Mouse (Mus musculus): ENCODE results near the gene Cyth1. TPM values are rescaled to one million over a fixed set of nuclear protein-coding genes. Genes with fewer than 3 reads are reported as not detected.

Gene Cyth1
- polyA plus RNA-seq, 1 experiment = 89.8 TPM

DNA sequence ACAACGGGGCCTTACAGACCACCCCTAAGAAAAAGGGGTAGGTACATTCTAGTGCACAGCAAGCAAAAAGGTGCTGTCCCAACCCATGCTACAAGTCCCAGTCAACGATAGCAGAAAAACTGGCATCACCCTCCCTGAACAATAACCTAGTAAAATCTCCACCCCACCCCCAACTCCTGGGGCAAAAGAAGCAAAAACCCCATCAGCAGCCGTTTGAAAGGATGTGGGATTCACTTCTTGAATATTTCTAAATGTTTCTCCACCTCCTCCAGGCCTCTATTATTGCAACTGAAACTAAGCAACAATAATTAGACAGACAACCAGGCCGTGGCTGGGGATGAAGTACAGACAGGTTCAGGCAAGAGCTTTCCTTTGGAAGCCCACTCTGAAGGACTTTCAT, 8.0 kb downstream of the Cyth1 start:
- TF ChIP-seq CTCF (IDR thresholded peaks at IDR 0.05; ENCODE audit: borderline replicate concordance, insufficient read depth, low read depth, low read length) (no peak), POLR2A (IDR thresholded peaks at IDR 0.05; ENCODE audit: borderline replicate concordance, insufficient read depth, low read length) (no peak)

DNA sequence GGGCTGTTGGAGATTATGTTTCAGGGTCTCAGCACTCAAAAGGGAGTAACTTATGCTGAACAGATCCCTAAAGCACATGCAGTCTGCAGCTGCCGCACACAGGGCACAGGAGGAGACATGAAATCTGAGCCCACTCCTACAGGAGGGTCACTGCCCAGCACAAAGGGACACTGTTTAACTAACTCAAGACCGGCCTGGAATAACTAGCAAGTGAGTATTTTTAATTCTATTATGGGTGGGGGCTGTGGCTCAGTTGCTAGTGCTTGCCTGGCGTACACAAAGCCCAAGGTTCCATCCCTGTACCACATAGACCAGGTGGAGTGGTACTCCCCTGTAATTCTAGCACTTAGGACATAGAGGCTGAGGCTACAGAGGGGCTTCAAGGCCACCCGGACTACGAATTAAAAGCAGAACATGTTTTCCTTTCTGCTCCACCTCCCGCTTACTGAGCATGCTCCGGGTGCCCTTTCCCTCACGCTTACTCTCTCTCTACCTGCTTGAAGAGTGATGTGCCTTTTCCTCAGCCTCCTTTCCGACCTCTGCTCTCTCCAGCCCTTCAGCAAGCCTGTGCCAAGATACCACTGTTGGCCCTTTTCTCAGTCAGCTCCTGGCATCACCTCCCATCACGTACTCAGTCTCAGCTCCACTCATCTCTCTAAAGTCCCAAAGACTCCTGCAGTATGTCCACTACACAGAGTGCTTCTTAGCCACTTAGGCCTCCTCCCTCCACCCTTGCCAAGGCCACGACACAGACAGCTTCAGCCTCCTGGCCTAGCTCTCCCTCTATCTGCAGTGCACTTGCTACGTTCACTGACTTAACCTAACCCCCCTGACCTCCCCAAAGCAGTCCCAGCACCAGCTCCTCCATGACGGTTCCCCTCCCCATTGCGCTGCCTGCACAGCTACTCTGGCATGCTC, 8.9 kb downstream of the Cyth1 start:
- no peak for DNase-seq
- Histone ChIP-seq H3K27ac (ENCODE audit: insufficient read depth, low read length) (no peak overlapping the region), H3K27me3 (ENCODE audit: control insufficient read depth, insufficient read depth, low read length) (no peaks in the 10 kb centered on the region), H3K4me3 (replicated peaks; ENCODE audit: insufficient read depth, low read depth, low read length) (no peak overlapping the region), H3K4me1 (ENCODE audit: control insufficient read depth, insufficient read depth, low read length) (peaks cover 27% of the 10 kb centered on the region)
- WGBS = 55% methylated on average over 14 of the region's 14 CpGs
- TF ChIP-seq POLR2A (IDR thresholded peaks at IDR 0.05; ENCODE audit: borderline replicate concordance, insufficient read depth, low read length) (no peak), CTCF (IDR thresholded peaks at IDR 0.05; ENCODE audit: borderline replicate concordance, insufficient read depth, low read depth, low read length) (no peak)

More for the DNA sequence above, 8.0 kb downstream of the Cyth1 start:
- Histone ChIP-seq H3K27me3 (ENCODE audit: control insufficient read depth, insufficient read depth, low read length) (no peaks in the 10 kb centered on the region), H3K27ac (ENCODE audit: insufficient read depth, low read length) (no peak overlapping the region), H3K4me1 (ENCODE audit: control insufficient read depth, insufficient read depth, low read length) (peaks cover 27% of the 10 kb centered on the region), H3K4me3 (replicated peaks; ENCODE audit: insufficient read depth, low read depth, low read length) (no peak overlapping the region)
- DNase-seq = no peak
- WGBS = 77% methylated on average over 4 of the region's 4 CpGs

DNA sequence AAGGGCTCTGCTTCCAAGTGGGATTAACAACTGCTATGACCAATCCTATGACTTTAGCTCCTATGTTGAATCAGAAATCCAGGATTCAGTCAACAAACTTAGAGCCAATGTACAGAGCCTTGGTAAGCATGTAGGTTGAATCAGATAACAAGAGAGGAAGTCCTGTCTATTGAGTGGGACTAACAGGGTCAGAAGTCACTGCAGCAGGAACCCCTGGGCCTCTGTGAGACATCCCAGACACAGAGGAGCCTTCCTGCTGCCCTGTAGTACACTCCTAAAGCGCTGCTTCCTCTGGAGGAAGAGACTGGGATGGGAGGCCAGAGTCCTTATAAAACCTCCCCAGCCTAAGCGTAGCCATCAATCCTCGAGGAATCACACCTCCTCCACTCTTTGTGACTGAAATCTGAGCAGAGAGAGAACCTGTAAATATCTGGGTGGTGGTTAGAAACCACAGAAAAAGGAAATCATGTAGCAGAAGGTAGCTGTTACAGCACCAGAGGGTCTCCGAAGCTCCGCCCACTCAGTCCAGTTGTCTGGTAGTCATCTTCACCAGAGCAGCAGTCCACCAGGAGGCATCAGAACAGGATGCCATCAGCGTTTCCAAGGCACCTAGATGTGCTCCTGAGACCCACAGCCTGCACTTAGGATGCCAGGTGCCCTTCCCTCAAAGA, 11.7 kb downstream of the Cyth1 start:
- Histone ChIP-seq H3K4me1 (ENCODE audit: control insufficient read depth, insufficient read depth, low read length) (peaks cover 16% of the 10 kb centered on the region), H3K27me3 (ENCODE audit: control insufficient read depth, insufficient read depth, low read length) (no peaks in the 10 kb centered on the region), H3K27ac (ENCODE audit: insufficient read depth, low read length) (no peak overlapping the region), H3K4me3 (replicated peaks; ENCODE audit: insufficient read depth, low read depth, low read length) (no peak overlapping the region)
- DNase-seq = no peak
- no peak for TF ChIP-seq CTCF (IDR thresholded peaks at IDR 0.05; ENCODE audit: borderline replicate concordance, insufficient read depth, low read depth, low read length)
- TF ChIP-seq POLR2A (IDR thresholded peaks at IDR 0.05; ENCODE audit: borderline replicate concordance, insufficient read depth, low read length) = no peak
- 79% methylated on average over 6 of the region's 6 CpGs for WGBS

DNA sequence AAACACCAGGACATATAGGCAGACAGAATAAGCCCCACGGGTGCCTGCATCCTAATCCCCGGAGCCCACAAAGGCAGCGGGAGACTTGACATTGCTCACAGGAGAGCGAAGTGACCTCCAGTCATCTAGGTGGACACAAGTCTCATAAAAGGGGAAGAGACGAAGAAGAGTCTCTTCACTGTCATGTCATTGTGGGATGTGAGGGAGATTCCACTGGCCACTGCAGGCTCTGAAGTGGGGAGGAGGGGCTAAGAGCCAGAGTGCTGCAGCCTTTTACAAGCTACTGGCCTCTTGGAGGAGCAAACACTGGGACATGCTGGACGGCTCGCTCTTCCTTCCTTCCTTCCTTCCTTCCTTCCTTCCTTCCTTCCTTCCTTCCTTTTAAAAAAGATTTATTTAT, 13.5 kb downstream of the Cyth1 start:
- no peak overlapping the region for H3K4me3 ChIP-seq (replicated peaks; ENCODE audit: insufficient read depth, low read depth, low read length)
- WGBS = 86% methylated on average over 7 of the region's 7 CpGs
- H3K4me1 ChIP-seq (ENCODE audit: control insufficient read depth, insufficient read depth, low read length) = peaks cover 13% of the 10 kb centered on the region
- H3K27ac ChIP-seq (ENCODE audit: insufficient read depth, low read length) = peak overlapping the region; percentile 49; the same call in 1 of the 2 replicates
- no peak for DNase-seq
- H3K27me3 ChIP-seq (ENCODE audit: control insufficient read depth, insufficient read depth, low read length) = no peaks in the 10 kb centered on the region
- TF ChIP-seq CTCF (IDR thresholded peaks at IDR 0.05; ENCODE audit: borderline replicate concordance, insufficient read depth, low read depth, low read length) (no peak), POLR2A (IDR thresholded peaks at IDR 0.05; ENCODE audit: borderline replicate concordance, insufficient read depth, low read length) (no peak)

DNA sequence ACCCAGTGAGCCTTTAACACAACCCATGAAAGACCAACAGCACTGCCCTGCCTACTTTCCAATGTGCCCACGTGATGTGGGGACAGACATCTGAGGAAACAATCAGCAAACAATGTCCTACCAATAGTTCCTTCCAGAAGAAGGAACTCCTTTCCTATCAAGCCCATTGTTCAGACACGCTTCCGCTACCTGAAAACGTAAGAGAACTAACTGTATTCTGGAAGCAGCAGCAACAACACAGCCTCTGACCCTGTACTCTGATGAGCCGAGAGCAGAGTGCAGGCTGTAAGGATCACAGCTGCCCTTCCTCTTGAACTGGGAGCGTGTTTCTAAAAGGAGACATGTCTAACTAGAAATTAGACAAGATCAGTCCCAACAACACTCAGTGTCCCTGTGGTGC, 13.9 kb downstream of the Cyth1 start:
- H3K27me3 ChIP-seq (ENCODE audit: control insufficient read depth, insufficient read depth, low read length) = no peaks in the 10 kb centered on the region
- H3K4me1 ChIP-seq (ENCODE audit: control insufficient read depth, insufficient read depth, low read length) = peaks cover 8% of the 10 kb centered on the region
- DNase-seq = no peak
- peak overlapping the region; percentile 49; the same call in 1 of the 2 replicates for H3K27ac ChIP-seq (ENCODE audit: insufficient read depth, low read length)
- WGBS = 90% methylated on average over 6 of the region's 6 CpGs
- H3K4me3 ChIP-seq (replicated peaks; ENCODE audit: insufficient read depth, low read depth, low read length) = no peak overlapping the region
- TF ChIP-seq CTCF (IDR thresholded peaks at IDR 0.05; ENCODE audit: borderline replicate concordance, insufficient read depth, low read depth, low read length) = no peak

DNA sequence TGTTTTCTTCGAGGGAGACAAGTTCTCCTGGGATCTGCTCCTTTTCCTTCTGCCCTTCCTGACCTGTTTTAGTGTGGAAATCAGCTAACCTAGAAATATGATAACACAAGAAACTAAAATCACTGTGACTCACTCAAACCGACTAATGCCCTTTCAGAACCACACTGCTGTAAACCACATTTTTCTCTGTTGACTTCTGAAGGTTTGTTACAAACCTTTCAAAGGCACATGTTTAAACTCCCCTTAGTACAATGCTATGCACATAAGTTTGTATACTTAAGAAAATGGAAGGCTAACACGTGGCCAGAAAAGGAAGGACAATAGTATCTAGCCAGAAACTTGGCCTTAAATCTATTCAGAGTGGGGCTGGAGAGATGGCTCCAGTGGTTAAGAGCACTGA, 14.5 kb downstream of the Cyth1 start:
- TF ChIP-seq POLR2A (IDR thresholded peaks at IDR 0.05; ENCODE audit: borderline replicate concordance, insufficient read depth, low read length) (no peak), CTCF (IDR thresholded peaks at IDR 0.05; ENCODE audit: borderline replicate concordance, insufficient read depth, low read depth, low read length) (no peak)
- H3K27me3 ChIP-seq (ENCODE audit: control insufficient read depth, insufficient read depth, low read length) = no peaks in the 10 kb centered on the region
- WGBS = 74% methylated on average over 3 of the region's 3 CpGs

DNA sequence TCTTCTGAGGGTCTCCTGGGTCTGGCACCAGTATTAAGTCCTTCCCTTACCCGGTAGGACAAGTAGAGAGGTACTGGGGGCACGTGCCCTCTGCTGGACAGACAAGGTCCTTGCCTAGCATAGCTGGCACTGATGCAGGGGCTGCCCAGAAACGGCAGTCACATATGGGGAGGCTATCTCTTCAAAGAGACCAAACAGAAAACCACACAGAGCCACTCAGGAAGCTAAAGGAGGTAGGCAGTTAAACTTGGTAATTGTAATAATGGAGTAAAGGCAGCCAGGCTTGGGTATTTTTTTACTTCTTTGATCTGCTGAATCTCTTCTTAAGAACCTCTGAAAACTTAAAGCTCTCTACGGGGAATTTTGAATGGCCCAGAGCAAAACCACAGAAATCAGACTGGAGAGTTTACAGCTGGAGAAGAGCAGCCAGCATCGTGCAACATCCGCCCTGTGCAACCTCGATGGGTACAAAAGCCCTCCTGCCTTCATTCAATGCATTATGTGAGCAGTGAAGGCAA, 16.0 kb downstream of the Cyth1 start:
- Histone ChIP-seq H3K27ac (ENCODE audit: insufficient read depth, low read length) (no peak overlapping the region), H3K4me3 (replicated peaks; ENCODE audit: insufficient read depth, low read depth, low read length) (no peak overlapping the region), H3K4me1 (ENCODE audit: control insufficient read depth, insufficient read depth, low read length) (peaks cover 7% of the 10 kb centered on the region), H3K27me3 (ENCODE audit: control insufficient read depth, insufficient read depth, low read length) (no peaks in the 10 kb centered on the region)
- TF ChIP-seq POLR2A (IDR thresholded peaks at IDR 0.05; ENCODE audit: borderline replicate concordance, insufficient read depth, low read length) (no peak), CTCF (IDR thresholded peaks at IDR 0.05; ENCODE audit: borderline replicate concordance, insufficient read depth, low read depth, low read length) (peak; percentile 66)
- DNase-seq = peak in 1 of 2 experiments; percentile 29
- 39% methylated on average over 7 of the region's 7 CpGs for WGBS

More for the DNA sequence above, 14.5 kb downstream of the Cyth1 start:
- Histone ChIP-seq H3K4me3 (replicated peaks; ENCODE audit: insufficient read depth, low read depth, low read length) (no peak overlapping the region), H3K27ac (ENCODE audit: insufficient read depth, low read length) (no peak overlapping the region), H3K4me1 (ENCODE audit: control insufficient read depth, insufficient read depth, low read length) (peaks cover 7% of the 10 kb centered on the region)
- DNase-seq = no peak
